Mouse (Mus musculus): ENCODE data around the gene Necap1. TPM values are rescaled to one million over a fixed set of nuclear protein-coding genes. Genes with fewer than 3 reads are reported as not detected.

The Necap1 gene
- polyA plus RNA-seq, 1 experiment from 2014 or later: 54.7 TPM

DNA sequence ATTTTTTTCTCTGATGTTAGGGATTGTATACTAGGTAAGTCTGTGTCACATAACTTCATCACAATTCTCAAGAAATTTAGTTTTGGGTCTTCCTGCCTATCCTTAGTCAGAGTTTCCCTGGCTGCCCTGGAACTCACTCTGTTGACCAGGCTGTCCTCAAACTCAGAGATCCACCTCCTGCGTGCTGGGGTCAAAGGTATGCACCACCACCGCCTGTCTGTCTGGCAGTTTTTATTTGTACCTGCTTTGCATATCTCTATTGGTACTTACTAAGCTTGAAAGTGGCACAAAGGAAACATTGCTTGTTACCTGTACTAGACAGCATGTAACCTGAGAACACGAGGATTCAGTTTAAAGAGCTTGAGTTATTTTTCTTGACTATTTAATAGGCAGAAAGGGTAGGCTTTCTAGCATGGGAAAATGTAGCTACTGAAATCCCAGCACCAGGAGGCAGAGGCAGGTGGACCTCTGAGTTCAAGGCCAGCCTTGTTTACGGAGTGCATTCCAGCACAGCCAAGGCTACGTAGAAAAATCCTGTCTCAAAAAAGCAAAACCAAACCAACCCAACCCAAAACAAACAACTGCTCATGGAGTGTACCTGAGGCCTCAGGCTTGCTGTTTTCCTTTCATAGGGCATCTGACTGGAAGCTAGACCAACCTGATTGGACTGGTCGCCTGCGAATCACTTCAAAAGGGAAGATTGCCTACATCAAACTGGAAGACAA lies 5.7 kb downstream of the Necap1 start:
- Histone ChIP-seq H3K27me3 (ENCODE audit: insufficient read depth, low read length) (no peaks in the 10 kb centered on the region), H3K27ac (ENCODE audit: low read length) (no peak overlapping the region), H3K9ac (replicated peaks; ENCODE audit: low read length) (no peak overlapping the region), H3K9me3 (ENCODE audit: low read length) (no peaks in the 10 kb centered on the region), H3K4me3 (ENCODE audit: low read length) (no peak overlapping the region), H3K4me2 (replicated peaks; ENCODE audit: low read depth, low read length) (no peak overlapping the region), H3K4me1 (ENCODE audit: insufficient read depth, low read length) (peaks cover 6% of the 10 kb centered on the region), H3K36me3 (ENCODE audit: insufficient read depth, low read length) (peaks cover 49% of the 10 kb centered on the region)
- ATAC-seq (ENCODE audit: low FRiP score, low TSS enrichment): no peak
- 85% methylated on average over 7 of the region's 7 CpGs for WGBS

DNA sequence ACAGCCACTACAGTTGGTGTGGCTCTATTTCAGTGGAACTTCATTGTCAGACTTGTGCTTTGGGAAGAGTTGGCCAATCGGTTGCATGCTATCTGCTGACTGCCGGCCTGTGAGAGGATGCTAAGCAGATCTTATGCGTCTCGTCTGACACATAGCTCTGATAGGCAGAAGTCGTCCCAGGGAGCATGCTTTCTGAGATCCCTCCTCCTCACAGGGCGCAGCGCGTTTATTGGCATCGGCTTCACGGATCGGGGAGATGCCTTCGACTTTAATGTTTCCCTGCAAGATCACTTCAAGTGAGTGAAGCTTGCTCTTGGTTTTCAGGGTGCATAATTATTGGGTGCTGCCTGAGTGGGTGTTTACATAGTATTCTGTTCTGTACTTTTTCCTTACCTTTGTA lies 7.0 kb downstream of the Necap1 start:
- WGBS: 93% methylated on average over 12 of the region's 12 CpGs
- Histone ChIP-seq H3K27ac (ENCODE audit: low read length) (no peak overlapping the region), H3K4me2 (replicated peaks; ENCODE audit: low read depth, low read length) (no peak overlapping the region), H3K4me3 (ENCODE audit: low read length) (no peak overlapping the region), H3K9ac (replicated peaks; ENCODE audit: low read length) (no peak overlapping the region), H3K36me3 (ENCODE audit: insufficient read depth, low read length) (peaks cover 56% of the 10 kb centered on the region), H3K9me3 (ENCODE audit: low read length) (no peaks in the 10 kb centered on the region), H3K27me3 (ENCODE audit: insufficient read depth, low read length) (no peaks in the 10 kb centered on the region), H3K4me1 (ENCODE audit: insufficient read depth, low read length) (no peaks in the 10 kb centered on the region; the same call in 1 of the 2 replicates)
- ATAC-seq (ENCODE audit: low FRiP score, low TSS enrichment): no peak

DNA sequence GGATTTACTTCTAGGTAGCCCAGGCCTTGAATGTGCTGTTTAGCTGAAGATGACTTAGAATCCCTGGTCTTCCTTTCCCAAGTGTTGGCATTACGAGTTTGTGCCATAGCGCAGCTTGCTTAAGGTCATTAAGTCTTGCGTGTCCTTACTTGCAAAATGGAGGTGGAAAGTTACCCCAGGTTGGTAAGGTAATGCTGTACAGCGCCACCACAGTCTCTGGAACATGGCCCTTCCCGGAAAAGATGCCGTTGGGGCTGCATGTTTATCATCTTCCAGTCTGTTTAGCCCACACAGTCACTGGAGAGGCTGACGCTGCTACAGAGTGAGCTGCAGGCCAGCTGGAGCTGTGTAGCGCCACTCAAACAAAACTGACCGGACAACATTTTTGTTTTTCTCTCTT lies 9.3 kb downstream of the Necap1 start:
- no peak for ATAC-seq (ENCODE audit: low FRiP score, low TSS enrichment)
- Histone ChIP-seq H3K4me3 (ENCODE audit: low read length) (no peak overlapping the region), H3K4me1 (ENCODE audit: insufficient read depth, low read length) (no peaks in the 10 kb centered on the region), H3K36me3 (ENCODE audit: insufficient read depth, low read length) (peaks cover 73% of the 10 kb centered on the region), H3K4me2 (replicated peaks; ENCODE audit: low read depth, low read length) (no peak overlapping the region), H3K27me3 (ENCODE audit: insufficient read depth, low read length) (no peaks in the 10 kb centered on the region), H3K9me3 (ENCODE audit: low read length) (no peaks in the 10 kb centered on the region), H3K27ac (ENCODE audit: low read length) (no peak overlapping the region), H3K9ac (replicated peaks; ENCODE audit: low read length) (no peak overlapping the region)
- WGBS: 94% methylated on average over 9 of the region's 9 CpGs

DNA sequence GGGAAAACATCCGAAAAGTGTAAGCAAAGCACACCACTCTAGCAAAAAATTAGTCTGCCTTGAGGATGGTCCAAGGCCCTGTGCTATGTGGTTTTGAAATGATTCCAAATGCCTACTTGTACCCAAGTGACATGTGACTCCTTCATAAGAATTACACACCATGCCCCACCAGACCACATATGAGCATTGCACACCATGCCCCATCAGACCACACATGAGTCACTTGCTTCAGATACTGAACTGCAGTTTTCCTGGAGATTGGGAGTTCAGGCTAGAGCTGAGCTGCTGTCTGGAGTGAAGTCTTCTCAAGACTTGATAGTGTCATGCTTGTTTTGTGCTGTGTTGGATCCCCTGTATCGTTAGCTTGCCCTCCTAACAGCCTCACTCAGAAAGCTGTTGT lies 15.3 kb downstream of the Necap1 start:
- ATAC-seq (ENCODE audit: low FRiP score, low TSS enrichment): no peak
- no peaks in the 10 kb centered on the region for H3K9me3 ChIP-seq (ENCODE audit: low read length)
- no peaks in the 10 kb centered on the region for H3K4me1 ChIP-seq (ENCODE audit: insufficient read depth, low read length)
- H3K36me3 ChIP-seq (ENCODE audit: insufficient read depth, low read length): peaks cover 45% of the 10 kb centered on the region
- no peak overlapping the region for H3K4me2 ChIP-seq (replicated peaks; ENCODE audit: low read depth, low read length)
- 91% methylated on average over 2 of the region's 2 CpGs for WGBS
- no peak overlapping the region for H3K27ac ChIP-seq (ENCODE audit: low read length)
- H3K9ac ChIP-seq (replicated peaks; ENCODE audit: low read length): no peak overlapping the region
- no peaks in the 10 kb centered on the region for H3K27me3 ChIP-seq (ENCODE audit: insufficient read depth, low read length)
- H3K4me3 ChIP-seq (ENCODE audit: low read length): no peak overlapping the region

DNA sequence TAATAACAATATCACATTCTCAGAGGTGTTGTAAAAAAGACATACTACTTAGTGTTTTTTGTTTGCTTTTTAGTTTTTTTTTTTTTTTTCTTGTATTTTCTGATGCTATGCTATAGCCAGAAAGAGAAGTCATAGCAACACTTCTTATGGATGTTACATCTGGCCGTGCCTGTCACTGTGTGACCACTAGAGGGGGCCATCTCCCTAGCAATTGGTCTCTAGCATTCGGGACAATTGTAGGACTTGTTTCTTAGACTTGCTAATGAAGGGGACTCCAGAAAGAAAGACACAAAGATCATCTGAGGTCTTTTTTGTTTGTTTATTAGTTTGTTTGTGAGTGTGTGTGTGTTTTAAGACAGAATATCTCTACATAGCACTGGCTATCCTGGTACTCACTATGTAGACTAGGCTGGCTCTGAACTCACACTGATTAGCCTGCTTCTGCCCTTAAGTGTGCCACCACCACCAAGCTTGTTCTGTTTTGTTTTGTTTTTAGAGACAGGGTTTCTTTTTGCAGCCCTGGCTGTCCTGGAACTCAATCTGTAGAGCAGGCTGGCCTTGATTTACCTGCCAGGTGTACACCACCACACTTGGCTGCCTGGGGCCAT lies 18.3 kb downstream of the Necap1 start:
- H3K27ac ChIP-seq (ENCODE audit: low read length): no peak overlapping the region
- no peaks in the 10 kb centered on the region for H3K9me3 ChIP-seq (ENCODE audit: low read length)
- H3K4me3 ChIP-seq (ENCODE audit: low read length): no peak overlapping the region
- no peaks in the 10 kb centered on the region for H3K4me1 ChIP-seq (ENCODE audit: insufficient read depth, low read length)
- 13% methylated on average over 2 of the region's 2 CpGs for WGBS
- no peak overlapping the region for H3K4me2 ChIP-seq (replicated peaks; ENCODE audit: low read depth, low read length)
- no peak overlapping the region for H3K9ac ChIP-seq (replicated peaks; ENCODE audit: low read length)
- H3K27me3 ChIP-seq (ENCODE audit: insufficient read depth, low read length): no peaks in the 10 kb centered on the region
- ATAC-seq (ENCODE audit: low FRiP score, low TSS enrichment): no peak; the same call in 1 of the 2 replicates
- H3K36me3 ChIP-seq (ENCODE audit: insufficient read depth, low read length): peaks cover 30% of the 10 kb centered on the region

DNA sequence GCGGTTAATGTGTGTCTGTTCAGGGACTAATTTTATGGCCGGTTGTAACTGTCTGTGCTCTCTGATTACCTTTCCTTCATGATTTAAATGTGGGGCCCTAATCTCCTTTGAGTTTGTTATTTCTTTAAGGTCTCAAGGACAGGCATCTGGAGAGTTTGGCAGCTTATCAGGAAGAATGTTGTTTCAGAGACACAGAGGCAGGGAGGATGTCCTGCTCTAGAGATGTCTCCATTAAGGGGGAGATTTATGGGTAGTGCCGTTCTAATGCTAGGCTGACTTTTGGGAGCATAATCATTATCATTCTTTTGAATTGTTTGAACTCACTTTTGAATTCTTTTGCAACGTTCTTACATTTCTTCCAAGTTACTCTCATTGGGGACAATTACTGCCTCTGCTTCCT lies 45.6 kb downstream of the Necap1 start:
- H3K9me3 ChIP-seq (ENCODE audit: low read length): no peaks in the 10 kb centered on the region
- H3K4me3 ChIP-seq (ENCODE audit: low read length): no peak overlapping the region
- H3K9ac ChIP-seq (replicated peaks; ENCODE audit: low read length): no peak overlapping the region
- H3K27ac ChIP-seq (ENCODE audit: low read length): no peak overlapping the region
- peak; percentile 59; the same call in 1 of the 2 replicates for ATAC-seq (ENCODE audit: low FRiP score, low TSS enrichment)
- no peaks in the 10 kb centered on the region for H3K4me1 ChIP-seq (ENCODE audit: insufficient read depth, low read length)
- H3K4me2 ChIP-seq (replicated peaks; ENCODE audit: low read depth, low read length): no peak overlapping the region
- no peaks in the 10 kb centered on the region for H3K36me3 ChIP-seq (ENCODE audit: insufficient read depth, low read length)
- WGBS: 5% methylated on average over 4 of the region's 4 CpGs
- no peaks in the 10 kb centered on the region for H3K27me3 ChIP-seq (ENCODE audit: insufficient read depth, low read length)

DNA sequence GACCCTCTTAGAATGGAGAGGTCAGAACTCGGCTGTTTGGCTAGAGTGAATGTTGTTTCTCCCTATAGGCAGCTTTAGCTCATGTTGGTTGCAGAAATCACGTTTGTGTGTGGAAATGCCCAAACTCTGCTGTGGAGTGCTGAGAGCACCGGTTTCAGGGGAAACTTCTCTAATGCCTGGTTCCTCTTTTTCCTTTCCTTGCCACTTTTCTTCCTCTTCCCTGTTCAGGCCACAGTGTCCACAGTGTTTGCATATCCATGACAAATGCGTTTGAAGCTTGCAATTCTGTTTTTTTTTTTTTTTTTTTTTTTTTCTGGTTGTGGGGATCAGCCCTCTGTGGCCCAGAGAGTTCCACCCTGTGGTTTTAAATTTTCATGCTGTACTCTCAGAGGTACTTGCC lies 47.2 kb downstream of the Necap1 start, which contains the start of gene Clec4a1:
Gene Clec4a1, plus strand, starts transcription at position 398 of the 400 bp plus-strand sequence.
- no peak within 1 kb of the TSS for H3K27ac ChIP-seq (ENCODE audit: low read length)
- no peak within 1 kb of the TSS for H3K9ac ChIP-seq (replicated peaks; ENCODE audit: low read length)
- no peaks in the 10 kb centered on the region for H3K27me3 ChIP-seq (ENCODE audit: insufficient read depth, low read length)
- H3K4me1 ChIP-seq (ENCODE audit: insufficient read depth, low read length): no peaks in the 10 kb centered on the region
- no peak within 1 kb of the TSS for H3K4me3 ChIP-seq (ENCODE audit: low read length)
- H3K9me3 ChIP-seq (ENCODE audit: low read length): no peaks in the 10 kb centered on the region
- no peaks in the 10 kb centered on the region for H3K36me3 ChIP-seq (ENCODE audit: insufficient read depth, low read length)
- no peak for ATAC-seq (ENCODE audit: low FRiP score, low TSS enrichment)
- H3K4me2 ChIP-seq (replicated peaks; ENCODE audit: low read depth, low read length): no peak within 1 kb of the TSS
- 57% methylated on average over 4 of the region's 4 CpGs for WGBS

DNA sequence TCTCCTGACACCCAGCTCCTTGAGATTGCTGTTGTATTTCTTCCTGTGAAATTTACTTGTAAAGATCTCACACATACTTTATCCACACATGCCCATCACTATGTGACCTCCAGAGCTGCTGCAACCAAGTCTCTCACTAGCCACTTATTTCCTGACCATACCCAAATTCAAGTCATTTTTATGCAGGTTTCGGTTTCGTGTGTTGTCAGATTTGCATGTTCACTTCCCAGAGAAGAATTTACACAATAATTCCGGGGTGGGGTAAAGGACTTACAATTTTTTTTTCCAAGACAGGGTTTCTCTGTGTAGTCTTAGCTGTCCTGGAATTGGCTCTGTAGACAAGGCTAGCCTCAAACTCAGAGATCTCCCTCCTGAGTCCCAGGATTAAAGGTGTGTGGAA lies 60.6 kb downstream of the Necap1 start:
- Histone ChIP-seq H3K27ac (ENCODE audit: low read length) (no peak overlapping the region), H3K4me2 (replicated peaks; ENCODE audit: low read depth, low read length) (no peak overlapping the region), H3K4me1 (ENCODE audit: insufficient read depth, low read length) (no peaks in the 10 kb centered on the region), H3K27me3 (ENCODE audit: insufficient read depth, low read length) (no peaks in the 10 kb centered on the region), H3K36me3 (ENCODE audit: insufficient read depth, low read length) (no peaks in the 10 kb centered on the region), H3K9me3 (ENCODE audit: low read length) (no peaks in the 10 kb centered on the region), H3K9ac (replicated peaks; ENCODE audit: low read length) (no peak overlapping the region), H3K4me3 (ENCODE audit: low read length) (no peak overlapping the region)
- 88% methylated on average over 3 of the region's 3 CpGs for WGBS
- no peak for ATAC-seq (ENCODE audit: low FRiP score, low TSS enrichment)

Measured in kidney, embryonic 16.5 days (tissue).